Mouse (Mus musculus) liver, adult 2 months (tissue): ENCODE results near the gene Ccdc144b. TPM values are rescaled to one million over a fixed set of nuclear protein-coding genes. Genes with fewer than 3 reads are reported as not detected.

Experiments
- DNase-seq: peaks from one replicate; pipeline ENCODE4 v3.0.0-alpha.2; 2011; ENCODE audit warnings: low read depth, low spot score; ENCODE audit errors: extremely low read depth
- H3K27ac ChIP-seq: fragments of 200-500 bp; replicated peaks from 2 replicates; pipeline ENCODE4 v1.5.1; 2012; ENCODE audit warnings: low read depth, mild to moderate bottlenecking, control low read depth, inconsistent platforms, low read length; ENCODE audit not compliant: insufficient read depth
- H3K27me3 ChIP-seq: fragments of 200-500 bp; 2 replicates; pipeline ENCODE4 v1.6.1; 2012; ENCODE audit warnings: mild to moderate bottlenecking, moderate library complexity, low read length, inconsistent platforms; ENCODE audit not compliant: control insufficient read depth, insufficient read depth
- H3K36me3 ChIP-seq: fragments of 200-500 bp; 2 replicates; pipeline ENCODE4 v1.6.1; 2012; ENCODE audit warnings: low read length, inconsistent platforms; ENCODE audit not compliant: control insufficient read depth, insufficient read depth
- H3K4me1 ChIP-seq: fragments of 200-500 bp; 2 replicates; pipeline ENCODE4 v1.6.1; 2011; ENCODE audit warnings: low read length; ENCODE audit not compliant: control insufficient read depth, insufficient read depth
- H3K4me3 ChIP-seq: fragments of 200-500 bp; 2 replicates; pipeline ENCODE4 v1.5.1; 2011; ENCODE audit warnings: low read depth, mild to moderate bottlenecking, control low read depth, low read length, moderate library complexity; ENCODE audit not compliant: insufficient read depth
- H3K79me2 ChIP-seq: fragments of 200-500 bp; 2 replicates; pipeline ENCODE4 v1.6.1; 2012; ENCODE audit warnings: inconsistent platforms, mild to moderate bottlenecking, low read length, moderate library complexity; ENCODE audit not compliant: control insufficient read depth, insufficient read depth
- H3K9ac ChIP-seq: fragments of 200-500 bp; 2 replicates; pipeline ENCODE4 v1.6.1; 2012; ENCODE audit warnings: low read depth, mild to moderate bottlenecking, control low read depth, inconsistent platforms, low read length
- CTCF ChIP-seq: fragments of 200-500 bp; IDR thresholded peaks from 2 replicates; pipeline ENCODE4 v1.5.1; 2011; ENCODE audit warnings: low read depth, low read length, control low read depth
- POLR2A ChIP-seq: fragments of 200-500 bp; IDR thresholded peaks from 2 replicates; pipeline ENCODE4 v1.6.1; 2011; ENCODE audit warnings: low read length, control low read depth; ENCODE audit not compliant: insufficient read depth; ENCODE audit errors: extremely low read depth
- WGBS: fragments of 180-500 bp; shearing (Covaris S2); methylation state at CpG from one replicate; pipeline ENCODE4 v1.1.7; 2018; 5-methylcytosine and 5-hydroxymethylcytosine counted together
- polyA plus RNA-seq: library from polyadenylated mRNA; depleted of rRNA; stranded (reverse); fragments of >200 nt; gene quantifications from 2 replicates; pipeline ENCODE4 v1.2.3, GENCODE M21; 2012; rRNA removed
- total RNA-seq: library from RNA; depleted of rRNA; stranded (reverse); fragments of >200 nt; gene quantifications from 2 replicates; pipeline ENCODE4 v1.2.3, GENCODE M21; 2014; rRNA removed

Gene Ccdc144b
- total RNA-seq (not detected in 2 replicates), polyA plus RNA-seq (not detected in 2 replicates)

GRCm38 (mm10) chr3:36053447-36053846 is at the start of gene Ccdc144b:
Ccdc144b (minus strand) TSS chr3:36053547.
- Histone ChIP-seq H3K27ac (no peak within 1 kb of the TSS), H3K9ac (no peak within 1 kb of the TSS), H3K36me3 (no peaks in the 10 kb centered on the region), H3K4me3 (no peak within 1 kb of the TSS), H3K27me3 (no peaks in the 10 kb centered on the region), H3K4me1 (0 out of 2 replicates have a peak, but pooled peaks cover 1% of the 10 kb centered on the region), H3K79me2 (no peaks in the 10 kb centered on the region)
- DNase-seq: no peak
- TF ChIP-seq POLR2A: no peak
- TF ChIP-seq CTCF: no peak
- WGBS: 93% methylated on average over 6 of the region's 6 CpGs

- no peak for DNase-seq
- no peaks in the 10 kb centered on the region for H3K4me1 ChIP-seq
- no peaks in the 10 kb centered on the region for H3K27me3 ChIP-seq
- H3K36me3 ChIP-seq: peaks cover 8% of the 10 kb centered on the region; the same call in 1 of the 2 replicates
- WGBS: 96% methylated on average over 2 of the region's 2 CpGs
- H3K9ac ChIP-seq: no peak overlapping the region
- H3K4me3 ChIP-seq: no peak overlapping the region
- no peak for TF ChIP-seq CTCF
- TF ChIP-seq POLR2A: no peak
- no peak overlapping the region for H3K27ac ChIP-seq
- no peaks in the 10 kb centered on the region for H3K79me2 ChIP-seq
These were observed 42.0 kb upstream of the Ccdc144b start for GRCm38 (mm10) chr3:36095371-36095770.

- DNase-seq: no peak
- TF ChIP-seq CTCF: no peak
- no peak for TF ChIP-seq POLR2A
- Histone ChIP-seq H3K36me3 (peaks cover 52% of the 10 kb centered on the region), H3K27ac (no peak overlapping the region), H3K27me3 (no peaks in the 10 kb centered on the region), H3K4me1 (no peaks in the 10 kb centered on the region), H3K79me2 (no peaks in the 10 kb centered on the region), H3K9ac (no peak overlapping the region), H3K4me3 (no peak overlapping the region)
- whole genome bisulfite sequencing: 93% methylated on average over 9 of the region's 9 CpGs
These were observed 34.2 kb upstream of the Ccdc144b start for GRCm38 (mm10) chr3:36087591-36087990.

GRCm38 (mm10) chr3:36085394-36085793 is 32.0 kb upstream of the Ccdc144b start:
- H3K27ac ChIP-seq: no peak overlapping the region
- H3K79me2 ChIP-seq: no peaks in the 10 kb centered on the region
- peaks cover 56% of the 10 kb centered on the region for H3K36me3 ChIP-seq
- no peaks in the 10 kb centered on the region for H3K27me3 ChIP-seq
- no peaks in the 10 kb centered on the region for H3K4me1 ChIP-seq
- no peak overlapping the region for H3K9ac ChIP-seq
- 97% methylated on average over 5 of the region's 5 CpGs for WGBS
- no peak for TF ChIP-seq POLR2A
- TF ChIP-seq CTCF: no peak
- no peak overlapping the region for H3K4me3 ChIP-seq
- no peak for DNase-seq

GRCm38 (mm10) chr3:36083381-36083780 is 30.0 kb upstream of the Ccdc144b start:
- H3K4me1 ChIP-seq: no peaks in the 10 kb centered on the region
- no peak overlapping the region for H3K4me3 ChIP-seq
- no peaks in the 10 kb centered on the region for H3K79me2 ChIP-seq
- DNase-seq: no peak
- WGBS: 95% methylated on average over 7 of the region's 7 CpGs
- TF ChIP-seq CTCF (no peak), POLR2A (no peak)
- no peaks in the 10 kb centered on the region for H3K27me3 ChIP-seq
- no peak overlapping the region for H3K9ac ChIP-seq
- H3K36me3 ChIP-seq: peaks cover 46% of the 10 kb centered on the region
- no peak overlapping the region for H3K27ac ChIP-seq

GRCm38 (mm10) chr3:36082843-36083242 is 29.5 kb upstream of the Ccdc144b start:
- Histone ChIP-seq H3K36me3 (peaks cover 47% of the 10 kb centered on the region), H3K4me3 (no peak overlapping the region), H3K79me2 (no peaks in the 10 kb centered on the region), H3K27ac (no peak overlapping the region), H3K4me1 (no peaks in the 10 kb centered on the region), H3K27me3 (no peaks in the 10 kb centered on the region), H3K9ac (no peak overlapping the region)
- TF ChIP-seq POLR2A (no peak), CTCF (no peak)
- WGBS: 90% methylated on average over 4 of the region's 4 CpGs
- DNase-seq: peak; percentile 56
